Mouse (Mus musculus) kidney, embryonic 14.5 days (tissue): ENCODE data around the gene Gm20883. TPM values are rescaled to one million over a fixed set of nuclear protein-coding genes. Genes with fewer than 3 reads are reported as not detected.
"Not testable (repeated sequence)": the region's sequence is repeated elsewhere in the genome, so short reads cannot be mapped to it uniquely, and the experiment has no call there.

Experiments used
- ATAC-seq: fragments of 200-750 bp; cut with Nextera tagmentation; 2 replicates; pipeline ENCODE4 v1.8.0; 2017; ENCODE audit warnings: moderate number of reproducible peaks, mild to moderate bottlenecking, moderate TSS enrichment, moderate library complexity; ENCODE audit not compliant: low FRiP score, low TSS enrichment
- H3K27ac ChIP-seq: fragments of 300-500 bp; sonication (generic); 2 replicates; pipeline ENCODE4 v1.5.1; 2014; ENCODE audit warnings: low read depth, mild to moderate bottlenecking, low read length, moderate library complexity, mixed read lengths
- H3K27me3 ChIP-seq: fragments of 300-500 bp; sonication (generic); 2 replicates; pipeline ENCODE4 v1.6.1; 2014; ENCODE audit warnings: mild to moderate bottlenecking, low read length; ENCODE audit not compliant: control insufficient read depth, insufficient read depth
- H3K36me3 ChIP-seq: fragments of 300-500 bp; sonication (generic); 2 replicates; pipeline ENCODE4 v1.6.1; 2014; ENCODE audit warnings: low read length, mixed read lengths; ENCODE audit not compliant: control insufficient read depth, insufficient read depth
- H3K4me1 ChIP-seq: fragments of 300-500 bp; sonication (generic); 2 replicates; pipeline ENCODE4 v1.6.1; 2014; ENCODE audit warnings: low read length, mixed read lengths; ENCODE audit not compliant: control insufficient read depth, insufficient read depth
- H3K4me2 ChIP-seq: fragments of 300-500 bp; sonication (generic); replicated peaks from 2 replicates; pipeline ENCODE4 v1.6.1; 2014; ENCODE audit warnings: low read depth, mild to moderate bottlenecking, low read length
- H3K4me3 ChIP-seq: fragments of 300-500 bp; sonication (generic); 2 replicates; pipeline ENCODE4 v1.5.1; 2014; ENCODE audit warnings: mild to moderate bottlenecking, low read length
- H3K9ac ChIP-seq: fragments of 300-500 bp; sonication (generic); 2 replicates; pipeline ENCODE4 v1.6.1; 2014; ENCODE audit warnings: low read depth, mild to moderate bottlenecking, low read length, moderate library complexity
- H3K9me3 ChIP-seq: fragments of 300-500 bp; sonication (generic); 2 replicates; pipeline ENCODE4 v1.6.1; 2016; ENCODE audit warnings: low read length; ENCODE audit not compliant: control insufficient read depth
- WGBS: fragments of 180-500 bp; shearing (Covaris S2); extraction: QIAGEN DNeasy Blood & Tissue Kit; methylation state at CpG from one replicate; pipeline ENCODE4 v1.1.7; 2014; 5-methylcytosine and 5-hydroxymethylcytosine counted together
- polyA plus RNA-seq: library from polyadenylated mRNA; unstranded; fragments of >200 nt; fragmentation: Nextera tagmentation; extraction: Ambion mirVana; gene quantifications from 2 replicates; pipeline ENCODE4 v1.2.1, GENCODE M21; 2014

Gm20883 gene
- not detected in 2 replicates for polyA plus RNA-seq

- H3K4me3 ChIP-seq, H3K27ac ChIP-seq, H3K27me3 ChIP-seq, H3K36me3 ChIP-seq, H3K4me2 ChIP-seq, H3K4me1 ChIP-seq, H3K9ac ChIP-seq, ATAC-seq, H3K9me3 ChIP-seq: not testable (repeated sequence)
- WGBS: no CpG with 5 or more reads among the region's 6 CpGs
These were observed at the start of gene Gm20883 for GRCm38 (mm10) chrY:50607951-50608350. Gene Gm20883 (plus strand): TSS chrY:50608251.
